Mouse (Mus musculus): ENCODE data around the gene Rpap1. TPM values are rescaled to one million over a fixed set of nuclear protein-coding genes. Genes with fewer than 3 reads are reported as not detected.
"Not testable (repeated sequence)": the region's sequence is repeated elsewhere in the genome, so short reads cannot be mapped to it uniquely, and the experiment has no call there.

Rpap1 gene
- total RNA-seq, 2 experiments from 2014 or later, result 13.2 to 13.3 TPM

- intact Hi-C loops (cut with DNase I), result loop anchor here (5.0 kb wide), 1 partner anchor 66 kb away; the partner anchor contains the start of gene Rtf1
- no peak for DNase-seq
Measured at GRCm38 (mm10) chr2:119743176-119743807, 44.0 kb downstream of the Rpap1 start.

GRCm38 (mm10) chr2:119742461-119743175, 44.7 kb downstream of the Rpap1 start:
- DNase-seq, result peak; percentile 32 to 34
- intact Hi-C loops (cut with DNase I), result loop anchor here (5.0 kb wide), 1 partner anchor 65 kb away; the partner anchor contains the start of gene Rtf1

- peak; percentile 56 to 72 for DNase-seq
- intact Hi-C loops (cut with DNase I), result loop anchor here (5.0 kb wide), 1 partner anchor 64 kb away; the partner anchor contains the start of gene Rtf1
Measured at GRCm38 (mm10) chr2:119741581-119742411, 45.5 kb downstream of the Rpap1 start, which contains the start of gene Itpka. Itpka (plus strand) TSS chr2:119742337.

- DNase-seq, result no peak
- intact Hi-C loops (cut with DNase I), result loop anchor here (5.0 kb wide), 1 partner anchor 63 kb away; the partner anchor contains the start of gene Rtf1
Measured at GRCm38 (mm10) chr2:119740567-119740966, 46.8 kb downstream of the Rpap1 start.

GRCm38 (mm10) chr2:119737124-119737523, 50.2 kb downstream of the Rpap1 start:
- no peak for DNase-seq
- intact Hi-C loops (cut with DNase I), result no loop called here

GRCm38 (mm10) chr2:119730735-119731134, 56.6 kb downstream of the Rpap1 start:
- intact Hi-C loops (cut with DNase I), result no loop called here
- no peak for DNase-seq

GRCm38 (mm10) chr2:119727762-119728416, 59.4 kb downstream of the Rpap1 start:
- intact Hi-C loops (cut with DNase I), result no loop called here
- no peak for DNase-seq

GRCm38 (mm10) chr2:119721070-119721469, 66.3 kb downstream of the Rpap1 start:
- no peak for DNase-seq
- intact Hi-C loops (cut with DNase I), result no loop called here

GRCm38 (mm10) chr2:119715868-119716267, 71.5 kb downstream of the Rpap1 start:
- DNase-seq; intact Hi-C loops (cut with DNase I): not testable (repeated sequence)

Other genes with a start within 250 kb of the Rpap1 start
- under 1 TPM; 0.07 to 0.10 TPM for gene Exd1, start 239.9 kb downstream of the Rpap1 start, total RNA-seq (2021)
- gene Chp1, start 239.8 kb downstream of the Rpap1 start, total RNA-seq (2021), result 10 to 100 TPM; 90.3 to 91.6 TPM
- 1 to 10 TPM; 3.6 to 6.4 TPM for gene Nusap1, start 169.2 kb downstream of the Rpap1 start, total RNA-seq (2021)
- 1 to 10 TPM in 1 of 2 experiments, under 1 TPM in 1; 0.74 to 1.6 TPM for gene Oip5, start 169.1 kb downstream of the Rpap1 start, total RNA-seq (2021)
- gene Ndufaf1, start 124.7 kb downstream of the Rpap1 start, total RNA-seq (2021), result 10 to 100 TPM; 59.2 to 64.1 TPM
- 10 to 100 TPM; 22.6 to 23.5 TPM for gene Rtf1, start 112.5 kb downstream of the Rpap1 start, total RNA-seq (2021)
- gene Itpka, start 45.2 kb downstream of the Rpap1 start, total RNA-seq (2021), result 1 to 10 TPM in 1 of 2 experiments, under 1 TPM in 1; 0.41 to 1.1 TPM
- gene Ltk, start 27.1 kb downstream of the Rpap1 start, total RNA-seq (2021), result not detected
- 1 to 10 TPM; 2.1 to 4.5 TPM for gene Tyro3, start 10.2 kb upstream of the Rpap1 start, total RNA-seq (2021)
- gene Mga, start 109.7 kb upstream of the Rpap1 start, total RNA-seq (2021), result 10 to 100 TPM; 44.6 to 58.2 TPM
- gene Mapkbp1, start 185.2 kb upstream of the Rpap1 start, total RNA-seq (2021), result 10 to 100 TPM; 11.0 to 12.2 TPM
- gene Jmjd7, start 239.9 kb upstream of the Rpap1 start, total RNA-seq (2021), result 1 to 10 TPM; 7.5 to 8.8 TPM
- gene Gm28042, start 240.0 kb upstream of the Rpap1 start, total RNA-seq (2021), result 1 to 10 TPM; 1.1 to 2.1 TPM
- 1 to 10 TPM; 1.9 to 2.5 TPM for gene Pla2g4b, start 245.9 kb upstream of the Rpap1 start, total RNA-seq (2021)